Mouse (Mus musculus): Measurements from ENCODE around the gene Rasgrf1.

GRCm38 (mm10) chr9:90053852-90054251 is 144.1 kb downstream of the Rasgrf1 start, which contains the start of gene Ctsh:
- TF ChIP-seq POLR2A (IDR thresholded peaks at IDR 0.05; ENCODE audit: low read depth, low read length) (no peak), ZMIZ1 (IDR thresholded peaks at IDR 0.05; ENCODE audit: low read depth, low read length) (no peak), JUND (conservative IDR thresholded peaks at IDR 0.05; ENCODE audit: low read depth, low read length) (no peak), TBP (conservative IDR thresholded peaks at IDR 0.05; ENCODE audit: low read depth, low read length) (no peak), CTCF (conservative IDR thresholded peaks at IDR 0.05 in 1 of 2, IDR thresholded peaks at IDR 0.05 in 1 of 2; ENCODE audit: low read depth in 2 of 2, low read length in 2 of 2) (no peak), HCFC1 (IDR thresholded peaks at IDR 0.05; ENCODE audit: low read depth, low read length) (no peak), IRF4 (IDR thresholded peaks at IDR 0.05; ENCODE audit: low read depth, low read length) (no peak), ZC3H11A (IDR thresholded peaks at IDR 0.05; ENCODE audit: low read depth, low read length) (no peak), POLR2AphosphoS2 (IDR thresholded peaks at IDR 0.05; ENCODE audit: low read depth, low read length) (no peak), USF1 (IDR thresholded peaks at IDR 0.05; ENCODE audit: low read depth, low read length) (no peak), USF2 (conservative IDR thresholded peaks at IDR 0.05; ENCODE audit: low read depth, low read length) (no peak), JUN (IDR thresholded peaks at IDR 0.05; ENCODE audit: insufficient read depth, low read depth, low read length) (no peak)
